Mouse (Mus musculus) cortical plate, adult 2 months (tissue): Measurements from ENCODE around the gene 1810024B03Rik.

Experiments used
- CTCF ChIP-seq: fragments of 200-500 bp; IDR thresholded peaks from 2 replicates; pipeline ENCODE4 v1.5.1; 2011; ENCODE audit warnings: mild to moderate bottlenecking, control low read depth, low read length; ENCODE audit not compliant: insufficient read depth; ENCODE audit errors: extremely low read depth
- POLR2A ChIP-seq: fragments of 200-500 bp; IDR thresholded peaks from 2 replicates; pipeline ENCODE4 v1.6.1; 2011; ENCODE audit warnings: mild to moderate bottlenecking, low read length, control low read depth; ENCODE audit not compliant: insufficient read depth; ENCODE audit errors: extremely low read depth

GRCm38 (mm10) chr2:127136979-127137378 lies 71.1 kb downstream of the 1810024B03Rik start:
- TF ChIP-seq CTCF (no peak), POLR2A (no peak)
